ENCODE assay signal across 14 mouse cellular contexts in genomic region chr1:59633056-59633455, GRCm38 (mm10). TPM values are rescaled to one million over a fixed set of nuclear protein-coding genes. Genes with fewer than 3 reads are reported as not detected.
A peak's percentile ranks its signal among the peaks of the same experiment; 100 is the strongest.
DNase-seq lines count a peak whose midpoint lies in the region; ATAC-seq lines count a peak whose summit lies in the region.
"Had no signal": no experiment of that assay in that cellular context is flagged by ENCODE, and none has a peak within 500 bp of the region (broad histone marks: within the 10 kb centered on the region; RNA-seq: fewer than 3 reads in every experiment).

No protein-coding gene starts in this region.

- H3K36me3 ChIP-seq in heart, embryonic 14.5 days (ENCODE audit: control insufficient read depth, insufficient read depth, low read length): no peaks in the 10 kb centered on the region
- H3K36me3 ChIP-seq in liver, embryonic 11.5 days (ENCODE audit: control insufficient read depth, insufficient read depth, low read length): no peaks in the 10 kb centered on the region
- no peaks in the 10 kb centered on the region for H3K36me3 ChIP-seq in embryonic facial prominence, embryonic 11.5 days (replicated peaks; ENCODE audit: control insufficient read depth, insufficient read depth, low read depth, low read length)
- no peaks in the 10 kb centered on the region for H3K36me3 ChIP-seq in limb, embryonic 11.5 days (ENCODE audit: control insufficient read depth, insufficient read depth, low read length)
- H3K36me3 ChIP-seq: forebrain, embryonic 15.5 days; G1E had no signal

- no peak for ATAC-seq in heart, embryonic 14.5 days (ENCODE audit: insufficient number of reproducible peaks, insufficient read depth, low FRiP score, low read depth)
- no peak for ATAC-seq in liver, embryonic 11.5 days (replicated peaks; ENCODE audit: low FRiP score)
- ATAC-seq in embryonic facial prominence, embryonic 11.5 days (replicated peaks; ENCODE audit: insufficient number of reproducible peaks, low FRiP score, low TSS enrichment, low read depth): no peak
- no peak for ATAC-seq in limb, embryonic 11.5 days (ENCODE audit: insufficient number of reproducible peaks, low FRiP score, low TSS enrichment, low read depth)
- ATAC-seq: forebrain, embryonic 15.5 days had no signal

- H3K4me1 ChIP-seq in heart, embryonic 14.5 days (ENCODE audit: control insufficient read depth in 2 of 2, insufficient read depth in 2 of 2, low read length in 2 of 2): peaks cover 0 to 2% of the 10 kb centered on the region in 2 experiments; a peak in 1 of 4 replicates
- peaks cover 23% of the 10 kb centered on the region for H3K4me1 ChIP-seq in liver, embryonic 11.5 days (replicated peaks; ENCODE audit: control insufficient read depth, insufficient read depth, low read length)
- no peaks in the 10 kb centered on the region for H3K4me1 ChIP-seq in embryonic facial prominence, embryonic 11.5 days (ENCODE audit: control insufficient read depth, insufficient read depth, low read length)
- 0 out of 2 replicates have a peak, but pooled peaks cover 3% of the 10 kb centered on the region for H3K4me1 ChIP-seq in limb, embryonic 11.5 days (ENCODE audit: control insufficient read depth, insufficient read depth, low read length)
- H3K4me1 ChIP-seq: forebrain, embryonic 15.5 days had no signal

- 23% methylated on average over 6 of the region's 6 CpGs for WGBS in heart, embryonic 14.5 days
- WGBS in liver, embryonic 11.5 days: 31% methylated on average over 6 of the region's 6 CpGs
- 15% methylated on average over 6 of the region's 6 CpGs for WGBS in embryonic facial prominence, embryonic 11.5 days
- 22% methylated on average over 6 of the region's 6 CpGs for WGBS in limb, embryonic 11.5 days

- H3K4me3 ChIP-seq in heart, embryonic 14.5 days (ENCODE audit: control insufficient read depth in 1 of 2, insufficient read depth in 1 of 2, low read depth in 1 of 2, low read length in 2 of 2): no peak overlapping the region
- H3K4me3 ChIP-seq in liver, embryonic 11.5 days (ENCODE audit: low read depth, low read length): no peak overlapping the region
- no peak overlapping the region for H3K4me3 ChIP-seq in embryonic facial prominence, embryonic 11.5 days (ENCODE audit: low read depth, low read length)
- H3K4me3 ChIP-seq in limb, embryonic 11.5 days (ENCODE audit: low read depth, low read length): no peak overlapping the region
- H3K4me3 ChIP-seq: forebrain, embryonic 15.5 days had no signal

- 0 out of 2 replicates have a peak overlapping the region, but pooled peaks have one; percentile 25 for H3K9ac ChIP-seq in heart, embryonic 14.5 days (ENCODE audit: low read length)
- H3K9ac ChIP-seq in liver, embryonic 11.5 days (ENCODE audit: low read depth, low read length): no peak overlapping the region
- H3K9ac ChIP-seq in embryonic facial prominence, embryonic 11.5 days (replicated peaks; ENCODE audit: low read length): no peak overlapping the region
- H3K9ac ChIP-seq in limb, embryonic 11.5 days (ENCODE audit: low read length): no peak overlapping the region
- H3K9ac ChIP-seq: forebrain, embryonic 15.5 days had no signal

- no peak overlapping the region for H3K27ac ChIP-seq in heart, embryonic 14.5 days (replicated peaks in 1 of 2; ENCODE audit: control insufficient read depth in 1 of 2, insufficient read depth in 1 of 2, low read depth in 2 of 2, low read length in 2 of 2)
- H3K27ac ChIP-seq in liver, embryonic 11.5 days (ENCODE audit: low read depth, low read length): no peak overlapping the region
- H3K27ac ChIP-seq in embryonic facial prominence, embryonic 11.5 days (replicated peaks; ENCODE audit: low read depth, low read length): 0 out of 2 replicates have a peak overlapping the region, but pooled peaks have one; percentile 10
- H3K27ac ChIP-seq in limb, embryonic 11.5 days (replicated peaks; ENCODE audit: low read depth, low read length): no peak overlapping the region
- H3K27ac ChIP-seq: forebrain, embryonic 15.5 days; macrophage had no signal

- H3K9me3 ChIP-seq in heart, embryonic 14.5 days (ENCODE audit: control insufficient read depth, low read length): no peaks in the 10 kb centered on the region
- H3K9me3 ChIP-seq in liver, embryonic 11.5 days (ENCODE audit: control insufficient read depth, low read length): no peaks in the 10 kb centered on the region
- H3K9me3 ChIP-seq in embryonic facial prominence, embryonic 11.5 days (replicated peaks; ENCODE audit: control insufficient read depth, low read length): no peaks in the 10 kb centered on the region
- H3K9me3 ChIP-seq in limb, embryonic 11.5 days (ENCODE audit: control insufficient read depth, low read length): no peaks in the 10 kb centered on the region
- H3K9me3 ChIP-seq: forebrain, embryonic 15.5 days; G1E had no signal

- DNase-seq in heart, adult 18-20 months: no peak
- no peak for DNase-seq in liver, embryonic 11.5 days (ENCODE audit: low spot score)
- DNase-seq in liver: no peak
- DNase-seq in embryonic facial prominence, embryonic 11.5 days (ENCODE audit: low spot score): peak; percentile 42
- peak; percentile 35 for DNase-seq in limb, embryonic 11.5 days (ENCODE audit: low spot score)
- DNase-seq in urinary bladder, adult 2 months (ENCODE audit: low spot score): no peak
- DNase-seq: adrenal gland, postnatal 10 days; cerebellum, postnatal 10 days; gastrocnemius, postnatal 10 days; midbrain, embryonic 14.5 days had no signal

- no peaks in the 10 kb centered on the region for H3K27me3 ChIP-seq in heart, embryonic 14.5 days (ENCODE audit: control insufficient read depth, insufficient read depth, low read length)
- H3K27me3 ChIP-seq in liver, embryonic 11.5 days (replicated peaks; ENCODE audit: control insufficient read depth, insufficient read depth, low read length): no peaks in the 10 kb centered on the region
- H3K27me3 ChIP-seq in embryonic facial prominence, embryonic 11.5 days (ENCODE audit: control insufficient read depth, insufficient read depth, low read length): no peaks in the 10 kb centered on the region
- H3K27me3 ChIP-seq in limb, embryonic 11.5 days (ENCODE audit: control insufficient read depth, insufficient read depth, low read length): no peaks in the 10 kb centered on the region
- H3K27me3 ChIP-seq: forebrain, embryonic 15.5 days had no signal

- no peak overlapping the region for H3K4me2 ChIP-seq in heart, embryonic 14.5 days (ENCODE audit: low read length)
- peak overlapping the region; percentile 6; the same call in 1 of the 2 replicates for H3K4me2 ChIP-seq in liver, embryonic 11.5 days
- H3K4me2 ChIP-seq in embryonic facial prominence, embryonic 11.5 days (ENCODE audit: low read depth, low read length): no peak overlapping the region
- H3K4me2 ChIP-seq in limb, embryonic 11.5 days (ENCODE audit: low read depth, severe bottlenecking): no peak overlapping the region
- H3K4me2 ChIP-seq: forebrain, embryonic 15.5 days had no signal

RNA-seq across cellular contexts. Expression of gene Sumo1, which starts 37.6 kb away (rescaled TPM):
- polyA plus RNA-seq in heart, embryonic 14.5 days (2014; fragmentation: Nextera tagmentation; extraction: Ambion mirVana): 224 and 246 TPM in 2 replicates
- 10 to 100 TPM; 57.6 to 67.6 TPM for total RNA-seq in heart, adult 18-20 months (2021)
- 345 and 370 TPM in 2 replicates for polyA plus RNA-seq in liver, embryonic 11.5 days (2014; fragmentation: Nextera tagmentation; extraction: Ambion mirVana)
- 639 and 717 TPM in 2 replicates for polyA plus RNA-seq in embryonic facial prominence, embryonic 11.5 days (2014; fragmentation: Nextera tagmentation; extraction: Ambion mirVana)
- polyA plus RNA-seq in limb, embryonic 11.5 days (2014; fragmentation: Nextera tagmentation; extraction: Ambion mirVana): 597 and 627 TPM in 2 replicates
- 94.2 and 96.4 TPM in 2 replicates for polyA plus RNA-seq in urinary bladder, adult 2 months (2012; rRNA removed)

RNA-seq across cellular contexts. Expression of gene Nop58, which starts 51.7 kb away (rescaled TPM):
- polyA plus RNA-seq in heart, embryonic 14.5 days (2014; fragmentation: Nextera tagmentation; extraction: Ambion mirVana): 110 and 120 TPM in 2 replicates
- 10 to 100 TPM; 30.1 to 33.1 TPM for total RNA-seq in heart, adult 18-20 months (2021)
- 400 and 416 TPM in 2 replicates for polyA plus RNA-seq in liver, embryonic 11.5 days (2014; fragmentation: Nextera tagmentation; extraction: Ambion mirVana)
- polyA plus RNA-seq in embryonic facial prominence, embryonic 11.5 days (2014; fragmentation: Nextera tagmentation; extraction: Ambion mirVana): 300 and 347 TPM in 2 replicates
- polyA plus RNA-seq in limb, embryonic 11.5 days (2014; fragmentation: Nextera tagmentation; extraction: Ambion mirVana): 281 and 317 TPM in 2 replicates
- polyA plus RNA-seq in urinary bladder, adult 2 months (2012; rRNA removed): 44.6 and 51.6 TPM in 2 replicates

Comparison
In these comparisons a context has a peak if more than half of its experiments do, and no peak if none do; other contexts are left out.
1. DNase-seq: peak in embryonic facial prominence, embryonic 11.5 days (single experiment) and limb, embryonic 11.5 days (single experiment); none in heart, adult 18-20 months (0 of 2), liver, embryonic 11.5 days (single experiment), liver (single experiment) and urinary bladder, adult 2 months (single experiment).